Mouse (Mus musculus) brain, embryonic 14.5 days (tissue): ENCODE measurements at regions not wholly inside any gene's neighbourhood (a gene's known extent, or its start where the extent isn't known, plus 50 kb on each side); places are given as distances from the start of the nearest gene placed in this dataset.

Source experiments
- CTCF ChIP-seq: fragments of 200-500 bp; IDR thresholded peaks from 2 replicates; pipeline ENCODE4 v1.5.1; 2012; ENCODE audit warnings: inconsistent platforms, mild to moderate bottlenecking, moderate library complexity, borderline replicate concordance; ENCODE audit not compliant: insufficient read depth, insufficient read length; ENCODE audit errors: extremely low read depth
- POLR2A ChIP-seq: fragments of 200-500 bp; IDR thresholded peaks from 2 replicates; pipeline ENCODE4 v1.6.1; 2012; ENCODE audit warnings: mild to moderate bottlenecking, inconsistent platforms, borderline replicate concordance; ENCODE audit not compliant: poor library complexity, insufficient read depth, insufficient read length, severe bottlenecking; ENCODE audit errors: extremely low read depth

DNA sequence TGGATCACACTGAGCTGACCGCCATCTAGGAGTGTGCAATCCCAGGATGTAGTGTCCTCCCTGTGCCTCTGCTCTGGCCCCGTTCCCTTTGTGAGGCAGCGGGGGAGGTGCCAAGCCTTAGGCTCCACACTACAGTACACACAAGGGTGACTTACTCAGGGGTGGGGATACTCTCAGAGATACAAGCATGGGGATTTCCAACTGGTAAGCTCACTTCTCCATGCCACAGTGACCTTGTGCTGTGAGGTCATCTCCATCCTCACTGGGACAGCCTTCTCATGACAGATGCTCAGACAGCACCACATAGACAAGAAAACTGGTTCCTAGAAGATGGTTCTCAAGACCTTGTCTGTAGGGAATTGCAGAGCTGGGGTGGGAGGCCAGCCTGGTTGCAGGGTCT is 445.6 kb downstream of the Ptpru start:
- TF ChIP-seq CTCF (no peak), POLR2A (no peak)
